Mouse (Mus musculus) spleen, postnatal 36 days (tissue): Measurements from ENCODE around the gene Romo1.
"Not testable (repeated sequence)": the region's sequence is repeated elsewhere in the genome, so short reads cannot be mapped to it uniquely, and the experiment has no call there.

ENCODE experiments used
- DNase-seq, 2 experiments: peaks; one replicate each; pipeline ENCODE4 v3.0.0; 2022; ENCODE audit warnings: low spot score in 2 of 2, mixed read lengths in 1 of 2

Romo1 gene

GRCm38 (mm10) chr2:156143953-156144724 lies at the start of gene Romo1, which contains the start of gene Nfs1:
Gene Romo1 (plus strand): TSS chr2:156144039.
Gene Nfs1 (minus strand): TSS chr2:156144186.
- peak; percentile 88 to 89 for DNase-seq

- DNase-seq = peak in 1 of 2 experiments; percentile 4
Measured at GRCm38 (mm10) chr2:156110627-156111357, 33.0 kb upstream of the Romo1 start.

DNA sequence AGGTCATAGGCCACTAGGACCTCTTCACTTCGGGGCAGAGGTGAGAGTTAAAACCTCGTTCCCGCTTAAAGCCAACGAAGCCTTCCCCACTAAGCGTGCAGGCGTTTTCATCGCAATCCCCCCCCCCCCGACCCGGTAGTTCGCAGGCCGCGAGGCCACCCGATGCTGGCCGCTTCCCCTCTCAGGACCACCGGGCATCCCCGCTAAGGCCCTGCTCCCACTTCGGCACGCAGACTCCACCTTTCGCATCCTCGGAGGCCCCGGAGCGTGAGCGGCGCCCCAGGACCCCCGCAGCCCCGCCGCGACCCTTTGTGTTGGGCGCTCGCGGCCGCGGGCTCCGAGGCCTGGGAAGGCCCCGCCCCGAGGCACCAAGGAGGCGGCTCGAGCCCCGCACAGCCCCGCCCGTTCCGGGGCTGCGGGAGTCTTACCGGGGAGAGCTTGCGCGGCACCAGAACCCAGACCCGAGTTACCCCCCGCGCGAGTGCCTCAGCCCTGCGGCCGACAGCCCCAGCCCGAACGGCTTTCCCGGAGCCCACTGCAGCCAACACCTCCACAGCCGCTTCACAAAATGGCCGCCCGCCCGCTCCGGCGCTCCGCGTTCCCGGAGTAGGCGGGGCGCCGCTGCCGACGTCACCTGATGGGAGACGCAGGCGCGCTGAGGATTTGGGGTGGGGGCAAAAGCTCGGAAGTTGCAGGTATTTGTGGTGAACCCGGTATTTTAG lies 32.3 kb upstream of the Romo1 start, which contains the start of the genes Cpne1 and Rbm12:
Gene Cpne1 (minus strand): TSS at position 608 of the 722 bp plus-strand sequence.
Gene Rbm12 (minus strand): TSS at position 621 of the 722 bp plus-strand sequence.
- peak; percentile 91 to 92 for DNase-seq

DNA sequence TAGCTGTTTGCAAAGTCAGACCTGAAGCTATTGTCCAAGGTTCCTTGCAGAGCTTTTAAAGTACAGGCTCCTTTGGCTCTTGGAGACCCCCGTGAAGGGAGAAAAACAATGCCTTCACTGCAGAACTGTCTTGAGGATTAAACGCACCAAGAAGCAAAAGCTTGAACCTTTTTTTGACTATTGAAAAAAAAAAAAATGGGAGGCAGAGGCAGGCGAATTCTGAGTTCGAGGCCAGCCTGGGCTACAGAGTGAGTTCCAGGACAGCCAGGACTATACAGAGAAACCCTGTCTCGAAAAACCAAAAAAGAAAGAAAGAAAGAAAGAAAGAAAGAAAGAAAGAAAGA lies 31.8 kb upstream of the Romo1 start:
- not testable (repeated sequence) for DNase-seq

DNA sequence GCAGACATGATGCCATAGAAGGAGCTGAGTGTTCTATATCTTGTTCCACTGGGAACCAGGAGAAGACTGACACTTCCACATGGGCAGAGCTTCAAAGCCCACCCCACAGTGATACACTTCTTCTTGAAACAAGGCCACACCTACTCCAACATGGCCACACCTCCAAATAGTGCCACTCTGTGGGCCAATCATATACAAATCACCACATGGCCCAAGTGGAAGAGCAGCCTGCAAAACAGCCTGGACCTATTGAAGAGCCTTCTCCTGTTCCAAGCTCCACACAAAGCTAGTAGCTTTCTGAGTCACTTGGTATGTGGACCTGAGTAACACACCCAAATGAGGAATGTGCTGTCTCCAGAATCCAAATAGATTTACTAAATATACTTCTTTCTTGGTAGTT lies 24.3 kb upstream of the Romo1 start:
- DNase-seq = no peak

GRCm38 (mm10) chr2:156123731-156124130 lies 20.1 kb upstream of the Romo1 start:
- no peak for DNase-seq

DNA sequence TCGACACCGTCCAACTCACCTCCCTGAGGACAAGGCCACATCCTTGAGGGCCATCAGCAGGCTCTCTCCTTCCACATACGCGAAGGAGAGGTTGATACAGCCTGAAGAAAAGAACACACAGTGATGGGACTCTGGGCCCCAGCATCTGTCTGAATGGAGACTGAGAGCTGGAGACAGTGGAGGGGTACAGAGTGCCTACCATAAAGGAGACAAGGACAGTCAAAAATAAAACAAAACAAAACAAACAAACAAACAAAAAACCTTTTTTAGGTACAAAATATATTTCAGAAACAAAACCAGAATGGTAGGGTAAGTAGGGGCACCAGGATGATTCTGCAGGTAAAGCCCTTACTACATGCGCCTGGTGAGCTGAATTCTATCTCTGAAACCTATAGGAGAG lies 16.8 kb upstream of the Romo1 start, which contains the start of gene Gm28036:
Gene Gm28036 (minus strand): TSS at position 101 of the 400 bp plus-strand sequence.
- DNase-seq = no peak

DNA sequence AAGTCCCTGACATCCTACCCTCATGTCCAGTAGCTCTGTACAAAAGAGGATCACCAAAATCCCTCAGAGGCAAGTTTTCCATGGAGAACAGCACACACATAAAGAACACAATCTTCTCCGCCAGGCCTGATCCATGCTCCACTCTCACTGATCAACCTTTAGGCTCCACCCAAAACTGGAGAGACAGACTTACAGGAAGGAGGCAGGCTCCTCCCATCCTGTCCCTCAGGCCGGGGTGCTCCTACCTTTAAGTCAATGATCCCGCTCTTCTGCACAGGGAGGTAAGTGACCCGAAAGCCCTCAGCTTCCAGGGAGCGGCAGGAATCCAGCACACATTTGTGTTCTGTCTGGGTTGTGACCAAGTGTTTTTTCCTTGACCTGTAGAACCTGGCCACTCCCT lies 9.7 kb upstream of the Romo1 start:
- DNase-seq = no peak

- DNase-seq = no peak
Measured at GRCm38 (mm10) chr2:156135695-156136094, 8.1 kb upstream of the Romo1 start.

DNA sequence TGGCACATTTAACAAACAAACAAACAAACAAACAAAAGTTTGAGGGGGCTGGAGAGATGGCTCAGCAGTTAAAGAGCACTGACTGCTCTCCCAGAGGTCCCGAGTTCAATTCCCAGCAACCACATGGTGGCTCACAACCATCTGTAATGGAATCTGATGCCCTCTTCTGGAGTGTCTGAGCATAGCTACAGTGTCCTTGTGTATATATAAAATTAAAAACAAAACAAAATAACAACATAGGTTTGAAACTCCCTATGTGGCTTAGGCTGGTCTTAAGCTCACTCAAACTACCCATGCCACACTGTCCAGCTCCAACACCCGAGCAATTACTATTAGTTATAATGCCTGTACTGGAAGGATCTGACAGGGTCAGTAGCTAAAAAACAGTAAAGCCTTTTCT lies 1.0 kb upstream of the Romo1 start:
- DNase-seq = no peak

DNA sequence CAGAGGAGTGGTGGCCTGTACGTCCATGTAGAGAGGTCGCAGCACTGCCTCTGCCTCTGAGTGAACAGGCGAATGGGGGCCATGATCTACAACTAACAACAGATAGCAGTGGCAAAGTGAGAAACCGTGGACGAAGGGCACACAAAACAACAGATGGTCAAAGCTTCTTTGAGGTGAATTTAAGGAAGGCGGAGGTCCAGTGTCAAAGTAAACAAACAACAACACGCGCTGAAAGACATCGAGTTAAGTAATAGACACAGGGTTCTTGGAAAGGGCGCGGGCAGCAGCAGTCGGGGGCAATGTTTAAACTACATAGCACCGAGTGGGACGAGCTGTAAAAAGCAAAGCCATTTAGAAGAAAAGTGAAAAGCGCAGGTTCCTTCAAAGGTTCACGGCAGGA lies 472 bp upstream of the Romo1 start:
- no peak for DNase-seq

DNA sequence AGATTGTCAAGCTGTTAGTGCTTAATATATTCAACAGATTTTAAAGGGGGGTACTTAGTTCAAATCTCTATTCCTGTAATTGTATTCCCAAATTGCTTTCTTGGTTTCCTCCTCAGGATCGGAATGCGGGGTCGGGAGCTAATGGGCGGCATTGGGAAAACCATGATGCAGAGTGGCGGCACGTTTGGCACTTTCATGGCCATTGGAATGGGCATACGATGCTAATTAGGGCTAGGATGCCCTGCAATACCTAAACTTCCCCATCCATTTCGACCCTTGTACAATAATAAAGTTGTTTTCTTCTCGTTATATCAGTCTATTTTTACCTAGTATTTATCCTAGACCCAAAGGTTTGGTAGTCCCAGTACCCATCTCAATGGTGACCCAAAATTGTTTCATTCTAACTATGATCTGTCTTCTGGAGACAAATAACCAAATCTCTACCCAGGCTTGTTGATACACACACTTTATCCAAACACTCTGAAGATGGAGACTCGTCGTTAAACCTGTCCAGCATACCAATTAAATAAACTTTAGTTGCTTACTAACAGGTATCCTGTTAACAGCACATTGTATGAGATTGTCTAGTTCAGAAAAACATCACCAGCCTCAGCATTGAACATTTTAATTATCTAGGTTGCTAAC lies 1.8 kb downstream of the Romo1 start:
- DNase-seq = no peak

- no peak for DNase-seq
Measured at GRCm38 (mm10) chr2:156146272-156146989, 2.6 kb downstream of the Romo1 start.

- no peak for DNase-seq
Measured at GRCm38 (mm10) chr2:156147316-156147915, 3.6 kb downstream of the Romo1 start.

DNA sequence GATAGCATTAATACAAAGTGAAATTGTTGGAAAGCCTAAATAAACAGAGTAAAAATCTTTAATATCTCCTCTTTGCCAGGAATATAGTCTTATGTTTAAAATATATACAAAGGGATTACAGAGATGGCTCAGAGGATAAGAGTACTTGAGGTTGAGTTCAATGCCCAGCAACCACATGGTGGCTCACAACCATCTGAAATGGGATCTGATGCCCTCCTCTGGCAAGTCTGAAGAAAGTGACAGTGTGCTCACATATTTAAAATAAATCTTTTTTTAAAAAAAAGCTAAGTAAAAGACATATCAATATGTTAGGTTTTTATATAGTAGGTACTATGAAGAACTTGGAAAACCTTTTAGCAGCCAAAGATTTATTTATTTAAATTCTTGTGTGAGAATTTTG lies 7.7 kb downstream of the Romo1 start:
- DNase-seq = no peak

- DNase-seq = no peak
Measured at GRCm38 (mm10) chr2:156165478-156165877, 21.6 kb downstream of the Romo1 start.

DNA sequence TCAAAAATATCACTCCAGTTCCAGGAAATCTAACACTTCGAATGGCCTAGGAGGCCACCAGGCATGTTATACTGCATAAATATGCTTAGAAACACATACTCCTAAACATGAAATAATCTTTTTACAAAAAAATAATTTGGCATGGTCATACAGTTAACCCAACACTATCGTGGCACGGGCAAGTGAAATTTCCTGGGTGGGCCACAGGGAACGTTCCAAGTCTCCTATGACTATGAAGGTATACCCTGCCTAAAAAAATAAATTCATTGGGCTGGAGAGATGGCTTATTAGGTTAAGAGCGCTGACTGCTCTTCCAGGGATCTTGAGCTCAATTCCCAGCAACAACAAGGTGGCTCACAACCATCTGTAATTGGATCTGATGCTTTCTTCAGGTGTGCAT lies 22.7 kb downstream of the Romo1 start:
- DNase-seq = no peak

DNA sequence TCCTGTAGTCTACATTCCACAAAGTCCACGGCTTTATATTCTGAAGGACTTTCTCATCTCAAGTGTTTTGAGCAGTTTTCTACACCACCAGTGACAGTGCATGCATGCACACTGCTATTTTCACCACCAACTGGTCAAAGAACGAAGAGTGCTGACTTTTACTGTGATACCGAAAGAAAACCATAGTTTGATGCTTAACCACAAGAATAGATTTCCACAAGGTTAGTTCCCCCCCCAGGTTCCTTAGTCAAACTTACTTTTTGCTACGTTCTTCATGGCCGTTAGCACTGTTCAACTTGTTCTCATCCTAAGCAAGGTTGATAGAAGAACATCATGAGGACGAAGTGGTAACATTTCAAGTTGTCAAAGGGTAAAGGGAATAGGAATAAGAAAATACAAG lies 33.2 kb downstream of the Romo1 start:
- DNase-seq = no peak

GRCm38 (mm10) chr2:156177651-156178050 lies 33.8 kb downstream of the Romo1 start:
- no peak for DNase-seq

GRCm38 (mm10) chr2:156179046-156179795 lies 35.4 kb downstream of the Romo1 start:
- peak; percentile 81 to 85 for DNase-seq
